Mouse (Mus musculus): ENCODE results near the gene Mast4.
A peak's percentile ranks its signal among the peaks of the same experiment; 100 is the strongest.

Mast4 gene

DNA sequence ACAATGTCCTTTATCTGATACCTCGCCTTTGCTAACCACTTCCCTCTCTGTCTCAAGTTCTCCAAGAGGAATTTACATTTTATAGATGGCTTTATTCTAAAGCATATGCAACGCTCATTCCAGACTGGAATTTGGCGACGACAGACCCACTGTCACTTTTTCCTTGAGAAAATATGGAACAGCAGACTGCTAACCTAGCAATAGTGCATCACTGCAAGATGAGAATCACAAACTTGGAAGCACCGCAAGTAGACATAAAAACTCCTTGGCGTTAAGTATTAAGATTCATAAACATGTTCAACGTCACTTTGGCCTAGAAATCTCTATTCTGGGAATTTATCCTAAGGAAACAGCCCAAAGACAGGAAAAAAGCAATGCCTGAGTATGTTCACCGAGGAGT is 447.5 kb downstream of the Mast4 start:
- H3K27me3 ChIP-seq (ENCODE audit: control insufficient read depth, insufficient read depth, low read length, poor library complexity, severe bottlenecking): no peaks in the 10 kb centered on the region
- DNase-seq (ENCODE audit: low read depth, low spot score): no peak

DNA sequence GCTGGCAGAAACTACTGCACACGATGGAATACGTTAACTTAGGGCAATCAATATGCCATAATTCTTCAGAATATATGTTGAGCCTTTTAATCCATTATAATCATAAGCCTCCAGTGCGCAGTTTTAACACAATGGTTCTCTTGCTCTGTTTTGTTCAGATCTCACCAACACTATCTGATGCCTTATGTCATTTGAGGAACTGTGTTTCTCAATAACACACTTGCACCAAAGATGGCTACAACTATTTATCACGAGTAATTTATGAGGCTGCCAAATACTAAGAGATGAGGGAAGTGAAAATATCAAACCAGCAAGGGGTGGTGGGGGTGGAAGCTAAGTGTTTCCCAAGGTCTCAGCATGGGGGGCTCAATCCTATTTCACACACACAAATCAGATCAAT is 448.1 kb downstream of the Mast4 start:
- H3K27me3 ChIP-seq (ENCODE audit: control insufficient read depth, insufficient read depth, low read length, poor library complexity, severe bottlenecking): no peaks in the 10 kb centered on the region
- DNase-seq (ENCODE audit: low read depth, low spot score): peak; percentile 28

More for the DNA sequence above, 447.5 kb downstream of the Mast4 start:
- no peaks in the 10 kb centered on the region for H3K36me3 ChIP-seq (ENCODE audit: control insufficient read depth, insufficient read depth, low read length, poor library complexity, severe bottlenecking)

DNA sequence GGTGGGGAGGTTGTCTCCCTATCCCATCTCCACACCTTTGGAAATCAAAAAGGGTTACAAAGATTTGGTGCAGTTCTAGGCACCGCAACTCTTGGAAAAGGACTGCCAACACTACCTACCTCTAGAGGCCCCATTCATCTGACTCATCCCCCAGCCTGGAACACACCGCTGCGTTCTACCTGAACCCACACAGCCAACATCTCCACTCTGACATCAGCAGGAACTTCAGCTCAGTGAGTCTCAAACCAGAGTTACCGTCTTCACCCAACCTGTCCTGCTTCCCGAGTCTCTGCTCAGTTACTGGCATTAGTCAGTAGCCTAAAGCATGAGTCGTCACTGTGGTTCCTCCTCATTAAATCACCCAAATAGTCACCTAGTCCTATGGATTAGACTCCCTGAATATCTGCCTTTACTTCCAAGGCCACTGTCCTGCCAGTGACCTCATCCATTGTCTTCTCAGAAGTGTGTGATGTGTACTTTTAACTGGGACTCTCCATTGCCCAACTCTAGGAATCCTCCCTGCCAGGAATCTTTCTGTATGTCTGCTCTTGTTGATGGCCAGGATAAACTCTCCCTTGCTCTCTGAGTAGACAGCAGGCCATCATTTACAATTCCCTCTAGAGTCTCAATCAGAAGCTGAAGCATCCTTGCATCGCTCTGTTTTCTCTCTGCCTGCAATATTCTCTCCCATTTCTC is 453.8 kb downstream of the Mast4 start:
- DNase-seq (ENCODE audit: low read depth, low spot score): peak; percentile 45
- Histone ChIP-seq H3K36me3 (ENCODE audit: control insufficient read depth, insufficient read depth, low read length, poor library complexity, severe bottlenecking) (no peaks in the 10 kb centered on the region), H3K27me3 (ENCODE audit: control insufficient read depth, insufficient read depth, low read length, poor library complexity, severe bottlenecking) (no peaks in the 10 kb centered on the region)

More for the DNA sequence above, 448.1 kb downstream of the Mast4 start:
- H3K36me3 ChIP-seq (ENCODE audit: control insufficient read depth, insufficient read depth, low read length, poor library complexity, severe bottlenecking): no peaks in the 10 kb centered on the region

DNA sequence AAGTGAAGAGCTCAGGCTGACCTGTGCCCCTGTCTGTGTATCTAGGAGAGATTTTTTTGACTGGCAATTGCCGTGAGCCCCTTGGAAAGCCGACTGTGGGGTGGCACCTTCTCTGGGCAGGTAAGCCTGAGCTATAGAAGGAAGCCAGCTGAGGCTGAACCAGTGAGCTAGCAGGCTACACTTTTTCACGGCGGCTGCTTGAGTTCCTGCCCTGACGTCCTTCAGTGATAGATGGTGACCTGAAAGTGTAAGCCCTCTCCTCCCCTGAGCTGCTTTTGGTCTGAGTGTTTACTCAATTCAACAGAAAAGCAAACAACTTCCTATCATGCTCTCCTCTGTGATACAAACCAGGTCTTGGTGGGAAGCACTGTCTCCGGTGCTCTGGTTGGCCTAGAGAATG is 455.7 kb downstream of the Mast4 start:
- Histone ChIP-seq H3K27me3 (ENCODE audit: control insufficient read depth, insufficient read depth, low read length, poor library complexity, severe bottlenecking) (no peaks in the 10 kb centered on the region), H3K36me3 (ENCODE audit: control insufficient read depth, insufficient read depth, low read length, poor library complexity, severe bottlenecking) (no peaks in the 10 kb centered on the region; the same call in 1 of the 2 replicates)
- peak; percentile 20 for DNase-seq (ENCODE audit: low read depth, low spot score)

DNA sequence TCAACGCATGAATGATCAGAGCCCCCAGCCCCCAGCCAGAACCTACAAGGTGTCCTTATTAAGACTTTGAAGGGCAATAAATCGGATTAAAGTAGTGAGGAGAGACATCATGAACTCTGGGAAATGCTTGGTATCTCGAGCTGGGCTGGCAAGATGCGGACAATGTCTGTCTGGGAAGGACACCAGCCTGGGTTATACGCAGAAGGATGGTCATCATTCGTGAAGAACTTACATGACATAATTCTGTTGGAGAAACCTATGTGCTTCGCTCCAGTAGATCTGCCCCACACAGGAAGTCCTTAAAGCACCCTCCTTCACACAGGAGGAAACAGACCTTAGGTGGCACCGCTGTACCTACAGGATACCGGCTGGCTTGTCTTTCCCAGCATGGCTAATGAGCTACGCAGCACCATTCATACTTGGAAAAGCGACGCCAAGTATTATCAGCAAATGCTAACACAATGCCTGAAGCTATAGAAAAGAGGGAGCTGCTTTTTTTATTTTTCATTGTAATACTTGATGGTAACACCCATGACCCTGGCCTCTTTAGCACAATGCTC is 456.5 kb downstream of the Mast4 start:
- peak; percentile 44 for DNase-seq (ENCODE audit: low read depth, low spot score)
- Histone ChIP-seq H3K27me3 (ENCODE audit: control insufficient read depth, insufficient read depth, low read length, poor library complexity, severe bottlenecking) (no peaks in the 10 kb centered on the region), H3K36me3 (ENCODE audit: control insufficient read depth, insufficient read depth, low read length, poor library complexity, severe bottlenecking) (no peaks in the 10 kb centered on the region; the same call in 1 of the 2 replicates)

DNA sequence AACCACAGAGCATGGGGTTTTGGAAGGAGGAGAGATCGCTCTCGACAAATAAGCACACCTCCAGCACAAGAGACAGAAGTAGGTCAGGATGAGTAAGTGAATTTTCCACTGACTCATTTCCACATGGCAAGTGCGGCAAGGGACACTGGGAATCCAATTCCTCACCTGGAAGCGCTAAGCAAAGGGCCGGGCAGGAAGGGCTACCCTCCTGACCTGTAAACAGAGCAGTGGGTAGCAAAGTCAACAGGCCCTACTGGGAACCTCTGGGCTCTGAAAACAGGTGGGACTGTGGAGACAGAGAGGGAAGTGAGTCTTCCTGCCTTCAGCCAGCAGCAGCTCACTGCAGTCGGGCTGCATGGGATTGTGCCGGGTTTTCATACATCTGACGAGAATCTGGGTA is 457.1 kb downstream of the Mast4 start:
- Histone ChIP-seq H3K27me3 (ENCODE audit: control insufficient read depth, insufficient read depth, low read length, poor library complexity, severe bottlenecking) (no peaks in the 10 kb centered on the region), H3K36me3 (ENCODE audit: control insufficient read depth, insufficient read depth, low read length, poor library complexity, severe bottlenecking) (no peaks in the 10 kb centered on the region; the same call in 1 of the 2 replicates)
- no peak for DNase-seq (ENCODE audit: low read depth, low spot score)

DNA sequence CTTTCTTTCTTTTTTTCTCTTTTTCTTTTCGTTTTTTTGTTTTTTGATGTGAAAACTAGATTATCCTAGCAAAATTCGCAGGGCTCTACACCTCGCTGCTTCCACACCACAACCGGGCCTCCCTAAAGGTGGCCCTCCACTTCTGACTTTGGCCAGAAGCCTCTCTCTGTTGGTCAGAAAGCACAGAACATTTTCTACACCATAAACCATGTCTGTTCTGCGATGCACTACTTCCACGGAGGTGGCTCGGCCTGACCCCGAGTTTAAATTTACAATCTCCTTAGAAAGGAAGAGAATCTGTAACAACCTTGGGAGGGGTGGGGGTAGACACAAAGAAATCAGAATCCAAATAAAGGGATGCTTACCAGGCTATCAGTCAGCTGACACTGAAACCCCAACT is 458.8 kb downstream of the Mast4 start:
- Histone ChIP-seq H3K27me3 (ENCODE audit: control insufficient read depth, insufficient read depth, low read length, poor library complexity, severe bottlenecking) (no peaks in the 10 kb centered on the region), H3K36me3 (ENCODE audit: control insufficient read depth, insufficient read depth, low read length, poor library complexity, severe bottlenecking) (no peaks in the 10 kb centered on the region; the same call in 1 of the 2 replicates)
- DNase-seq (ENCODE audit: low read depth, low spot score): no peak

DNA sequence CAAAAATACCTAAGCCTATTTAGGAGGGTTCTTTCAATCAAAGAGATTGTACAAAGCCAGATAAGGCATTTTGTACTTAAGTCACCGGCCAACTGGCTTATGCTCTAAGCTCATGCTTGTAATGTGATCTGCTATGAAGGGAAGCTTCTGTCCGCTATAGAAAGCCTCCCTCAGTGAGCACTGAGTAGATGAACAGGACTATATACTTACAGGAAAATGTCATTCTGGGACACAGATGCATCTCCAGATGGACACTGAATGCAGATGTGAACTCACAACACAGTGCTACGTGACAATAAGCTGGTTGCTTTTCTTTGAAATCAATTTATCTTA is 459.2 kb downstream of the Mast4 start:
- no peak for DNase-seq (ENCODE audit: low read depth, low spot score)
- Histone ChIP-seq H3K27me3 (ENCODE audit: control insufficient read depth, insufficient read depth, low read length, poor library complexity, severe bottlenecking) (no peaks in the 10 kb centered on the region), H3K36me3 (ENCODE audit: control insufficient read depth, insufficient read depth, low read length, poor library complexity, severe bottlenecking) (no peaks in the 10 kb centered on the region; the same call in 1 of the 2 replicates)

DNA sequence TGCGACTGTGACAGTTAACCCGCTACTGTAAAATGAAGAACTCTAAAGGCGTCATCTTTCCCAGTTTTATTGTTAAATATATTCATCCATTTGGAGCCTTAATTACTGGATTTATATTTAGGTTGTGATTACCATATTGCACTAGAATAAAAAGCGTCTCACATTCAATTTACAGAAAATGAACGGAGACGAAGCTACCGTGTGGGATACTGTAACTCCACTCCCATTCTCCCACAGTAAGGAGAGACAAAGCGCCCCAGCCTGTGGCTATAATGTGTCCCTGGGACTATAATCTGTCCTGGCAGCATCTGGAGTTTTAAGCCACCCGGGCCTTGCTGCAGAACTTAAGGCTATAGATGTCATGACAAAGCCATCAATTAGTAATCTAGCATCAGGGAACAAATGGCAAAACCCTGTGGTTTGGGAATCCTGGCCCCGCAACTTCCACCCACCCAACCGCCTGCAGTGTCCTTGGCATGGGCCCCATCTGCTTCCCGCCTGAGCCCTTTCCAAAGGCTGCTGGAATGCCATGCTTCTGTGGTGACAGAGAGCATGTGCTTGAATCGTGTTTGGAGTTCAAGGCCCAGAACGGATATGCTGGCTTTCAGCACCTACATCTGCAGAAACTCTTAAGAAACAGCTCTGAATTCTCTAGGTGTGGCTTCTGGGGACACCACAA is 459.7 kb downstream of the Mast4 start:
- Histone ChIP-seq H3K36me3 (ENCODE audit: control insufficient read depth, insufficient read depth, low read length, poor library complexity, severe bottlenecking) (no peaks in the 10 kb centered on the region; the same call in 1 of the 2 replicates), H3K27me3 (ENCODE audit: control insufficient read depth, insufficient read depth, low read length, poor library complexity, severe bottlenecking) (no peaks in the 10 kb centered on the region)
- no peak for DNase-seq (ENCODE audit: low read depth, low spot score)

DNA sequence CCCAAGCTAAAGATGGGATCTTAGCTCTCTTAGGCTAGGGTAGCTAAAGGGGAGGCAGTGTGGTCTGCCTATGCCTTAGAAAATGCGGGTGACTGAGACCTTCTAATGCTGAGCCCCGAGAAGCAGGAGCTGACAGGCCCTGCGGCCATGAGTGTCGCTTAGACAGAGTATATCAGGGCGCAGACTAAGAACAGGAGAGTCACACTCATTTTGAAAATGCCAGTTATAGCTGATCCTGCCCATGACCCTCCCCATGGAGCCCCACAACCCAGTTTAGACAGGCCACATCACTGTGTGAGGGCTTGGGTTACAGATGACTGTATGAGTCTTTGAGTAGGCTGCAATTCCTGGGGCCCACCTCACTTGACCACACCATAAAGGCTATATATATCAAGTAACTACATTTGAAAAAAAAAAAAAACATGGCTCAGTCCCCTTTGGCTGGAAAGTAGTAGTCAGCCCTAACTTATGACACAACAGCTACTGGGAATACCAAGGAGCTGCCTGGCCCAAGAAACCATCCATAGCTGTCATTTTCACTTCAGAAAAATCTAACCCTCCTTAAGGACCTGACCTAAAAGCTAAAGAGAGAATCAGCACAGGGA is 460.8 kb downstream of the Mast4 start:
- DNase-seq (ENCODE audit: low read depth, low spot score): no peak
- Histone ChIP-seq H3K36me3 (ENCODE audit: control insufficient read depth, insufficient read depth, low read length, poor library complexity, severe bottlenecking) (no peaks in the 10 kb centered on the region; the same call in 1 of the 2 replicates), H3K27me3 (ENCODE audit: control insufficient read depth, insufficient read depth, low read length, poor library complexity, severe bottlenecking) (no peaks in the 10 kb centered on the region)

DNA sequence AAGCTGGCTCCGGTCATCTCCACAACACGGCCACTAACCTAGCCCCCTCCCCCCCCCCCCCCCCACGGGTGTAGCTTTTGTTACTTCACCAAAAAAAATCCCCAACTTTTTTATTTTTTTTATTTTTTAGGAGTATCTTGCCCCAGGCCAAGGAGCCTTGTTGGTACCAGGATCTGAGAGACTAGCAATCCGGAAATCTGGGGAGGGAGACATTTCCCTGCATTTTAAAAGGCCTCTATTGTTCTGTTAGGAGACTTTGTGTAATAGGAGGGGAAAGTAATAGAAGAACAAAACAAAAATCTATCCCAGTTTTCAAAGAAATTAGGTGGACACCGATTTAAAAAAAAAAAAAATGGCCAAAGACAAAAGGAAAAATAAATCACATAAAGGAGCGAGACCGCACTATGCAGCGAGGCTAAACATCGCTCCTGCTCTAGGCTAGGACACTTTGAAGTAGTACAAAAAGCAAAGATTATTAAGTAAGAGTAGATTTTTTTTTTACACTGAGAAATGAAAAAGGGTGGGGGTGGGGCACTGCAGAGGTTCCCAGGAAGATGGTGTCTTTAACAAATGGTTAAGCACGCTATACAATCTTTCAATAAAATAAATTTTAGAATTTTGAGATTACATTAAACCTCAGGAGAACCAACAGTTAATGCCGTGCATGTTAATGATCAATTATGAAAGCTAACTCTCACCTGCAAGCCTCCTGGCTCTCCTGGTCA is 462.8 kb downstream of the Mast4 start:
- Histone ChIP-seq H3K36me3 (ENCODE audit: control insufficient read depth, insufficient read depth, low read length, poor library complexity, severe bottlenecking) (no peaks in the 10 kb centered on the region; the same call in 1 of the 2 replicates), H3K27me3 (ENCODE audit: control insufficient read depth, insufficient read depth, low read length, poor library complexity, severe bottlenecking) (no peaks in the 10 kb centered on the region)
- DNase-seq (ENCODE audit: low read depth, low spot score): no peak

DNA sequence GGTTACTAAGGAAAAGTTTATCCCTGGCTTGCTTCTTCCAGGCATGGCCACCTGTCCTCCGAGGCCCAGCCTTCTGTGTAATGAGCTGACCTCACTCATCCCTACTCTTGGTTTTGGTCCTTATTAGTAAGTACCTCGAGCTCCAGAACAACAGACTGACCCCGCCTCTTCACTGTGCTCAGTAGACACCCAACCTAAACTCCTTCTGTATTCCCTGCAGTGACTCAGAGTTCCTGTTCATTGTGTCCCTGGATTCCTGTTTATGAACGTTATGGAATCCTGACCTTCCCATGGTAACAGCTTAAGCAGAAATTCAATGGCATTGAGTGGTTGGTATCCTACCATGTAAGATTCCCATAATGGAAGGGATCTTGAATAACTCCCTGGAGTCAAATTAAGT is 464.8 kb downstream of the Mast4 start:
- DNase-seq (ENCODE audit: low read depth, low spot score): no peak

DNA sequence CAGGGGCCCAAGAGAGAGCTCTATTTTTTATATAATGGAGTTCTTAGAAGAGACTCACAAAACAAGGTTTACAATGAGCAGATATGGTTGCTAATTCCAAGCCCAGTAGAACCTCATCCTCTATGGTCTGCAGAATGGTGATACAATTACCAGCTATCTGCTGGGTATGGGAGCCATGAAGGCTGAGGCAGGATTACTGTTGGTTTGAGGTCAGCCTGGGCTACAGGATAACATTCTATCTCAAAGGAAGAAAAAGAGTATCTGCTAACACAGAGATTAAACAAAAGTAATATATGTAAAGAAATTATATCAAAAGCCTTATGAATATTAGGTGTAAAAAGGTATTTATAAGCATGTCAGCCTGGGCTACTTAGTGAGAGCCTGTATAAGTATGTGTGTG is 467.5 kb downstream of the Mast4 start:
- H3K27me3 ChIP-seq (ENCODE audit: control insufficient read depth, insufficient read depth, low read length, poor library complexity, severe bottlenecking): no peaks in the 10 kb centered on the region
- DNase-seq (ENCODE audit: low read depth, low spot score): no peak
- no peaks in the 10 kb centered on the region for H3K36me3 ChIP-seq (ENCODE audit: control insufficient read depth, insufficient read depth, low read length, poor library complexity, severe bottlenecking)

More for the DNA sequence above, 464.8 kb downstream of the Mast4 start:
- Histone ChIP-seq H3K27me3 (ENCODE audit: control insufficient read depth, insufficient read depth, low read length, poor library complexity, severe bottlenecking) (no peaks in the 10 kb centered on the region), H3K36me3 (ENCODE audit: control insufficient read depth, insufficient read depth, low read length, poor library complexity, severe bottlenecking) (no peaks in the 10 kb centered on the region)

DNA sequence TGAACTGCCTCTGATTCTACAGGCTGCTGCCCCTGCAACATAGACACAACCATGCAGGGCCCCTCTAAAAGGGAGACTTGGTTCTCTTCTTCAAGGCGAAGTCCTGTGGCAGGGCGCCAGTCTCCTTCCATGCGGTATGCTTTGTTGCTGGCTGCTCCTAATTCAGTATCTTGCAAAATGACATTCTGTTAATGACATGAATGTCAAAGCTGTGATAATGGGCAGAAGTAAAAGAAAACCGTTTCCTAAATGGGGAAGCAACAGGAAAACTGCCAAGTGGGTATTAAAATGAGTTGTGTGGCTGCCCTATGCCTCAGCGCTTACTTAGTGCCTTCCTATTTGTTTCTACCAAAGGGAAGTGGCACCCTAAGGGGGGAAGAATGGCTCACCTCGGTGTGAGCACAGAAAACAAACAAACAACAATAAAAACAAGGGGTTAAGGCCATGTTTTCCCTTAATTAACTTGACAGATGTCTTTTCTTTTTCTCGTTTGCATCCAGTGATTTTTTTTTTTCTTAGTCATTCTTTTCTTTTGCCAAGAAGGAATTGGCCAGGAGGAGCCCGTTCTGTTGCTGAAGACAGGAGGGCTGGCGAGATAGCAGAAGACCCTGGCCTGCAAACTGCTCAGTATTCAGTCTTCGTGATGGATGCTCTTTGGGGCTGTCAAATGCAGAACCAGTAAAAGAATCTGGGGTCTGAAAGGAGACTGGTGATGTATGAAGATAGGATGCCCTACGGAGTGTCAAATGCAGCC is 468.1 kb downstream of the Mast4 start:
- DNase-seq (ENCODE audit: low read depth, low spot score): no peak
- H3K36me3 ChIP-seq (ENCODE audit: control insufficient read depth, insufficient read depth, low read length, poor library complexity, severe bottlenecking): no peaks in the 10 kb centered on the region
- no peaks in the 10 kb centered on the region for H3K27me3 ChIP-seq (ENCODE audit: control insufficient read depth, insufficient read depth, low read length, poor library complexity, severe bottlenecking)

All from splenic B cell, adult 2 months (primary cell).